Mouse (Mus musculus): ENCODE measurements around the gene Hmgcl. TPM values are rescaled to one million over a fixed set of nuclear protein-coding genes. Genes with fewer than 3 reads are reported as not detected.

Gene Hmgcl
- polyA plus RNA-seq, 1 experiment from 2014 or later, result 99.6 TPM

DNA sequence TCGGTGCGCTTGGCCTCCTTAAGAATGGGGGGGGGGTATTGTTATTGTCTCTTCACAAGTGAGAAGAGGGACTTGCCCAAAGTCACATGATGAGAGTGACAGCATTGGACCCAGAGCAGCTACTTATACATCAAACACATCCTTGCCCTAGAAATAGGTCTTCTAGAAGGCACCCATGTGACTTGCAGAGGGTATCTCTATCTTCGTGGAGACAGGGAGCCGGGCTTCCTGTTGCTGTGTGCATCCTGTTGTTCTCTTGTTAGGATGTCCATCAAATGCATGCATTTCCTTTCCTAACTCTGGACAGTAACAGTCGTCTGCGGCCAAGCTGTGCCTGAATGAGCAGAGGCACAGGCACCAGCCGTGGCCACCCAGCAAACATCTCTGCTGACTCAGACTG is 34.7 kb upstream of the Hmgcl start:
- Histone ChIP-seq H3K4me3 (ENCODE audit: low read length) (no peak overlapping the region), H3K27ac (ENCODE audit: low read length) (peak overlapping the region; percentile 39; the same call in 1 of the 2 replicates), H3K4me2 (ENCODE audit: low read depth, low read length) (no peak overlapping the region), H3K9ac (ENCODE audit: low read length) (no peak overlapping the region), H3K36me3 (ENCODE audit: control insufficient read depth, insufficient read depth) (no peaks in the 10 kb centered on the region), H3K27me3 (ENCODE audit: control insufficient read depth, insufficient read depth, low read length) (no peaks in the 10 kb centered on the region), H3K9me3 (replicated peaks; ENCODE audit: control insufficient read depth, low read length) (no peaks in the 10 kb centered on the region), H3K4me1 (ENCODE audit: control insufficient read depth, insufficient read depth, low read length) (peaks cover 4% of the 10 kb centered on the region; the same call in 1 of the 2 replicates)
- ATAC-seq (replicated peaks; ENCODE audit: extremely low read depth, insufficient read depth, low FRiP score), result no peak
- WGBS, result 55% methylated on average over 7 of the region's 7 CpGs

DNA sequence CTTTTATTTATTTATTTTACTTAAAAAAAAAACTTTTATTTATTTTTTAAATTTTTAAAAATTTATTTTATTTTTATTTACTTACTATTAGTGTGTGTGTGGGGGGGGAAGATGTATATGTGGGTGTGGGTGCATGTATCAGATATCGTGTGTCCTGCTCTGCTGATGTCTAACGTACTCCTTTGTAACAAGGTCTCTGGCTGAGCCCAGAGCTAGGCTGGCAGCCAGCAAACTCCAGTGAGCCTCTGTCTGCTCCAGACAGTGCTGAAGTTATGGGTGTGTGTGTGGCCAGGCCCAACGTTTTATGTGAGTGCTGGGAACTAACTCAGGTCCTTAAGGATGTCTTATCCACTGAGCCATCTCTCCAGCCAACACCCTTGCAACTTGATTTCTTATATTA is 34.1 kb upstream of the Hmgcl start:
- Histone ChIP-seq H3K9ac (ENCODE audit: low read length) (no peak overlapping the region), H3K27ac (ENCODE audit: low read length) (no peak overlapping the region), H3K4me1 (ENCODE audit: control insufficient read depth, insufficient read depth, low read length) (peaks cover 4% of the 10 kb centered on the region; the same call in 1 of the 2 replicates), H3K27me3 (ENCODE audit: control insufficient read depth, insufficient read depth, low read length) (no peaks in the 10 kb centered on the region), H3K4me2 (ENCODE audit: low read depth, low read length) (no peak overlapping the region), H3K4me3 (ENCODE audit: low read length) (no peak overlapping the region), H3K9me3 (replicated peaks; ENCODE audit: control insufficient read depth, low read length) (no peaks in the 10 kb centered on the region), H3K36me3 (ENCODE audit: control insufficient read depth, insufficient read depth) (no peaks in the 10 kb centered on the region)
- no peak for ATAC-seq (replicated peaks; ENCODE audit: extremely low read depth, insufficient read depth, low FRiP score)
- 50% methylated on average over 3 of the region's 3 CpGs for whole genome bisulfite sequencing

DNA sequence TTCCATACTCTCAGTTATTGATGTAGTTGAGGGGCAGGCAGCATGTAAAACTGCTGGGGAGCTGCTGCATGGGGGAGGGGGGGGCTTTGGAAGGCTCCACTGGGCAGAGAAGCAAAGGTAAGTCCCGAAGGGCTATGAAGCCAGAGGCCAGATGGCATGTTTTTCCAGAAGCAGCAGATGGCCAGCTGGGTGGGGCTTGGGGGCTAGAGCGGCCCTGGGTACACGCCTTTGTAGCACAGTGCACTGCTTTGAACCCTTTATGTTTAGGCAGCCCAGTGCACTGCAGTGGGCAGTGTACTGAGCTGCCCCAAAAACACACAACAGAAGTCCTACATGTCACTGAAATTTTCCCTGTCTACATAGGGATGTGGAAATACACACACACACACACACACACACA is 33.4 kb upstream of the Hmgcl start:
- WGBS, result 63% methylated on average over 3 of the region's 3 CpGs
- peaks cover 4% of the 10 kb centered on the region; the same call in 1 of the 2 replicates for H3K4me1 ChIP-seq (ENCODE audit: control insufficient read depth, insufficient read depth, low read length)
- H3K4me3 ChIP-seq (ENCODE audit: low read length), result no peak overlapping the region
- H3K27ac ChIP-seq (ENCODE audit: low read length), result no peak overlapping the region
- H3K27me3 ChIP-seq (ENCODE audit: control insufficient read depth, insufficient read depth, low read length), result no peaks in the 10 kb centered on the region
- H3K9me3 ChIP-seq (replicated peaks; ENCODE audit: control insufficient read depth, low read length), result no peaks in the 10 kb centered on the region
- ATAC-seq (replicated peaks; ENCODE audit: extremely low read depth, insufficient read depth, low FRiP score), result no peak
- H3K36me3 ChIP-seq (ENCODE audit: control insufficient read depth, insufficient read depth), result no peaks in the 10 kb centered on the region
- no peak overlapping the region for H3K9ac ChIP-seq (ENCODE audit: low read length)
- no peak overlapping the region for H3K4me2 ChIP-seq (ENCODE audit: low read depth, low read length)

DNA sequence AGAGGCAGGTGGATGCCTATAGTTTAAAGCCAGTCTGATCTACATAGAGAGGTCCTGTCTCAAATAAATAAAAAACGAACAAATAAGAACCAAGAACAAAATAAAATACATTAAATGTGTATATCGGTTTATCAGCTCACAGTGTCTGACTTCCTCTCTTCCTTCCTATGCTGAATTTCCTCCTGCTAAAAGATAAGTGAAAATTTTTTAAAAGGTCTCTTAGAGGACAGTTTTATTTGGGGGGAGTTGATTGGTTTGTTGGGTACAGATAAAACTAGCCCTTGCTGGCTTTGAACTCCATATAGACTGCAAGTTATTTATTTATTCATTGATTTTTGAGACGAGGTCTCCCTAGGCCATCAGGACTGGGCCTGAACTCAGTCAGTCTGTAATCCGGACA is 32.8 kb upstream of the Hmgcl start:
- Histone ChIP-seq H3K36me3 (ENCODE audit: control insufficient read depth, insufficient read depth) (no peaks in the 10 kb centered on the region), H3K27me3 (ENCODE audit: control insufficient read depth, insufficient read depth, low read length) (no peaks in the 10 kb centered on the region), H3K27ac (ENCODE audit: low read length) (no peak overlapping the region), H3K4me2 (ENCODE audit: low read depth, low read length) (no peak overlapping the region), H3K4me3 (ENCODE audit: low read length) (no peak overlapping the region), H3K9ac (ENCODE audit: low read length) (no peak overlapping the region), H3K9me3 (replicated peaks; ENCODE audit: control insufficient read depth, low read length) (no peaks in the 10 kb centered on the region), H3K4me1 (ENCODE audit: control insufficient read depth, insufficient read depth, low read length) (peaks cover 4% of the 10 kb centered on the region; the same call in 1 of the 2 replicates)
- WGBS, result 53% methylated on average over 4 of the region's 4 CpGs
- no peak for ATAC-seq (replicated peaks; ENCODE audit: extremely low read depth, insufficient read depth, low FRiP score)

DNA sequence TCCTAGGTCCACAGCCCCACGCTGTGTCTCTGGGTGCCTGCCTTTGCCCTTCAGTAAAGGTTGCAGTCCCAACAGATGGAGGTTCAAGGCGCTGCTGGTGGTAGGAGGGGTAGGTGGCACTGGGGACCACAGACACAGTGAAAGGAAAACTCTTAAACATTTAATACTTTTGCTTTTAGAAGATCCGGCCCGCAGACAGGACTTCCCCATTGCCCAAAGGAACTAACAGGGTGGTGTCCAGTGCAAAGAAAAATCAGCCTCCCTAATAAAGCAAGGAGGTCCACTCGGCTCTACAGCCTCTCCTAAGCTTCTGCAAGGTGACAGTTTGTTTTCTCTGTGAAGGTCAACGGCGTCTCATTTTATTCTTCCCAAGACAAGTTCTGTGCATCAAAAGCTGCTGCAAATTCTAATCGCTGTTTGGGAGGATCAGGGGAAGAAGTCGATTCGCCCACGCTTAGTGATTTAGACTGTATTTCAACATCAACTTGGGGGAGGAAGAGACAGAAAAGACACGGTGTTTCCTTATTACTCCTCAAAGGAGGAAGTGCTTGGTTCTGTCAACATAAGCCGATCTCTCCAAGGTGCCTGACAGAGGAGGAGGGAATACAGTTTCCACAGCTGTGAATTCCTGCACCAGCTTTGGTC is 27.5 kb upstream of the Hmgcl start:
- no peak overlapping the region for H3K4me2 ChIP-seq (ENCODE audit: low read depth, low read length)
- H3K36me3 ChIP-seq (ENCODE audit: control insufficient read depth, insufficient read depth), result 0 out of 2 replicates have a peak, but pooled peaks cover 2% of the 10 kb centered on the region
- no peak for ATAC-seq (replicated peaks; ENCODE audit: extremely low read depth, insufficient read depth, low FRiP score)
- no peak overlapping the region for H3K9ac ChIP-seq (ENCODE audit: low read length)
- WGBS, result 80% methylated on average over 13 of the region's 13 CpGs
- H3K27me3 ChIP-seq (ENCODE audit: control insufficient read depth, insufficient read depth, low read length), result no peaks in the 10 kb centered on the region
- H3K4me3 ChIP-seq (ENCODE audit: low read length), result no peak overlapping the region
- peaks cover 7% of the 10 kb centered on the region for H3K4me1 ChIP-seq (ENCODE audit: control insufficient read depth, insufficient read depth, low read length)
- 0 out of 2 replicates have a peak, but pooled peaks cover 3% of the 10 kb centered on the region for H3K9me3 ChIP-seq (replicated peaks; ENCODE audit: control insufficient read depth, low read length)
- H3K27ac ChIP-seq (ENCODE audit: low read length), result no peak overlapping the region

DNA sequence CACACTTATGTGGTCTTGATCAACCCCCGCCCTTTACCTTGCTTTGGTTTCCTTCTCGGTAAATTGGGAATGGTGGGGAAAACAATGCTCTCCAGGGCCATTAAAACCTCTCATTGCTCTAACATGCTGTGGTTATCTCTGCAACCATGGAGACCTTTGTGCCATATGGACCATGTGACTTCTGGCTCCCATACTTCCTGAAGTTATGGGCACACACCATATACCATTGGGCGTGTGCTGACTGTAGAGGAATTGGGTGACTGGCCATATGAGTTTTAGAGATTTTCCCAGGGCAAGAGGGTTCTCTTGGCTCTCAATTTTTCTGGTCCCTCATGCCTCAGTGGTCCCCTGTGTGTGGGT is 27.0 kb upstream of the Hmgcl start:
- no peak overlapping the region for H3K4me3 ChIP-seq (ENCODE audit: low read length)
- no peak for ATAC-seq (replicated peaks; ENCODE audit: extremely low read depth, insufficient read depth, low FRiP score)
- WGBS, result 87% methylated on average over 3 of the region's 3 CpGs

DNA sequence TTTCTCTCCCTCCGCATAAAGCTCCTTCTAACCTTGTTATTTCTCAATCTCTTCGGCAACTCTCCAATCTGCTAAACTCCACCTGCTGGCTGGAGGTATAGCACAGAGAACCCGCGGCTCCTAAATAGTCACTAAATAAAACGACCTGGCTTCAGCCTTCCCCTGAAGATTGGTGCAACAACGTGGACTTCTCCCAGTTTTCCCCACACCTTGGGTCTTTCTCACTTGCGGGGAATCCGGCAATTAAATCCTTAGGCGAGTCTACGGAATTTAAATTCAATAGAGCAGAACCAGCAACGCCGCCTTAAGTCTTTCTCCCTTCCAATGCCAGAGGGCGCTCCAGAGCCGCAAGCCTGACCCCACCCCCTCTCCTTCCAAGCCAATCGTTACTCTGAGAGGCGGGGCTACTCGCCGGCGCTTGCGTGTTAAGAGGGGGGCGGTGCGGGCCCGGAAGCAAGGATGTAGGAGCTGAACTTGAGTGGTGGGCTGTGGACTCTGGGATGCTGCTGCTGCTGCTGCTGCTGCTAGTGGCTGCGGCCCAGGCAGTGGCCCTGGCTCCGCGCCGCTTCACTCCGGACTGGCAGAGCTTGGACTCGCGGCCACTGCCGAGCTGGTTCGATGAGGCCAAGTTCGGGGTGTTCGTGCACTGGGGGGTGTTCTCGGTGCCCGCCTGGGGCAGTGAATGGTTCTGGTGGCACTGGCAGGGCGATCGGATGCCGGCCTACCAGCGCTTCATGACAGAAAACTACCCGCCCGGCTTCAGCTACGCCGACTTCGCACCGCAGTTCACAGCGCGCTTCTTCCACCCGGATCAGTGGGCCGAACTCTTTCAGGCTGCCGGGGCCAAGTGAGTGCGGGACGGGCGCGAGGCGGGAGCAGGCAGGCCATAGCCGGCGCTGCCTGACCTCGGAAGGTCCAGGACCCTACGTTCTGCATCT is 25.7 kb upstream of the Hmgcl start, which contains the start of gene Fuca1:
TSS of gene Fuca1 (plus strand) at position 432 of the 938 bp plus-strand sequence.
- peak; percentile 91 for ATAC-seq (replicated peaks; ENCODE audit: extremely low read depth, insufficient read depth, low FRiP score)
- peaks cover 8% of the 10 kb centered on the region; the same call in 1 of the 2 replicates for H3K36me3 ChIP-seq (ENCODE audit: control insufficient read depth, insufficient read depth)
- 0 out of 2 replicates have a peak, but pooled peaks cover 3% of the 10 kb centered on the region for H3K9me3 ChIP-seq (replicated peaks; ENCODE audit: control insufficient read depth, low read length)
- H3K4me3 ChIP-seq (ENCODE audit: low read length), result peak within 1 kb of the TSS; percentile 87
- H3K27ac ChIP-seq (ENCODE audit: low read length), result peak within 1 kb of the TSS; percentile 63
- peak within 1 kb of the TSS; percentile 80 for H3K9ac ChIP-seq (ENCODE audit: low read length)
- no peaks in the 10 kb centered on the region for H3K27me3 ChIP-seq (ENCODE audit: control insufficient read depth, insufficient read depth, low read length)
- H3K4me2 ChIP-seq (ENCODE audit: low read depth, low read length), result peak within 1 kb of the TSS; percentile 94
- WGBS, result 2% methylated on average over 60 of the region's 60 CpGs
- peaks cover 11% of the 10 kb centered on the region for H3K4me1 ChIP-seq (ENCODE audit: control insufficient read depth, insufficient read depth, low read length)

More for the DNA sequence above, 27.0 kb upstream of the Hmgcl start:
- H3K27ac ChIP-seq (ENCODE audit: low read length), result no peak overlapping the region
- H3K4me2 ChIP-seq (ENCODE audit: low read depth, low read length), result no peak overlapping the region
- H3K36me3 ChIP-seq (ENCODE audit: control insufficient read depth, insufficient read depth), result peaks cover 4% of the 10 kb centered on the region; the same call in 1 of the 2 replicates
- H3K4me1 ChIP-seq (ENCODE audit: control insufficient read depth, insufficient read depth, low read length), result peaks cover 7% of the 10 kb centered on the region
- H3K9ac ChIP-seq (ENCODE audit: low read length), result no peak overlapping the region
- H3K9me3 ChIP-seq (replicated peaks; ENCODE audit: control insufficient read depth, low read length), result 0 out of 2 replicates have a peak, but pooled peaks cover 3% of the 10 kb centered on the region
- no peaks in the 10 kb centered on the region for H3K27me3 ChIP-seq (ENCODE audit: control insufficient read depth, insufficient read depth, low read length)

DNA sequence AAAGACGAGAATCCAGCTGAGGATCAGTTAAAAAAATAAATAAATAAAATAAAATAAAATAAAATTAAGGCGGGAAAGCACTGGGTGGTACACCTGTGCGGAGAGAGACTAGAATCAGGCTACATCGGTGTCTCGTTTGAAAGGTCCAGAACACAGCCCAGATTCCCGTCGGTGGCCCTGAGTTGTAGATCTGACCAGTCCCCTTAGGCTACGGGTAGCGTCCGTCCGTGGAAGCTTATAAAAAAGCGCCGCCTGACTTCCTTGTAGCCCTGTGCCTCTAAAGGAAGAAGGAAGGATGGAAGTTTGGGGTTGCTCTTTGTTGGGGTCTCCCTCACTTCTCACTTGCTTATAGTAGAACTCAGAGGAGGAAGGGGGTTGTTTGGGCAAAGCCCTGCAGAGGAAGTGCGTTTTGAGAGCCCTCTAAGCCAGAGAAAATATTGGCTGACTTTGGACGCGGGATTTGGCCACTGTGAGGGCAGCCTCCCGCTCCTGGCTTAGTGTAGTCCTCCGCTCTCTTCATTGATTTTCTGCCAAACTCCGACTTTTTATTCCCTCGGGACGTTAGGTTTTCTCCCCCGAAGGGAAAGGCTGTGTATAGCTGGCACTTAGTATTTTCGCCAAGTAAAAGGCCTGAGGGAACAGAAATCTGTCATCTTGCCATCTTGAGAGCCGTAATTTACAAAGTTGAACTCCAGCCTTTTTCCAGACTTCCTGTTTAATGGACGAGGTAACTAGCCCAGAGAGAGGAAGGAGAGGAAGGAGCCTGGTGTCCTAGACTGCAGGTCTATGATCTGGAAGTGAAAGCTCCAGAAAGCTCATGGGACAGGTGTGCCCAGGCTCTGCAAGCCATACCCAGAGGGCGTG is 24.8 kb upstream of the Hmgcl start:
- ATAC-seq (replicated peaks; ENCODE audit: extremely low read depth, insufficient read depth, low FRiP score), result no peak

More for the DNA sequence above, 24.8 kb upstream of the Hmgcl start:
- Histone ChIP-seq H3K27me3 (ENCODE audit: control insufficient read depth, insufficient read depth, low read length) (no peaks in the 10 kb centered on the region), H3K4me3 (ENCODE audit: low read length) (peak overlapping the region; percentile 87), H3K9me3 (replicated peaks; ENCODE audit: control insufficient read depth, low read length) (0 out of 2 replicates have a peak, but pooled peaks cover 3% of the 10 kb centered on the region), H3K4me1 (ENCODE audit: control insufficient read depth, insufficient read depth, low read length) (peaks cover 11% of the 10 kb centered on the region), H3K36me3 (ENCODE audit: control insufficient read depth, insufficient read depth) (peaks cover 8% of the 10 kb centered on the region; the same call in 1 of the 2 replicates), H3K9ac (ENCODE audit: low read length) (peak overlapping the region; percentile 80), H3K27ac (ENCODE audit: low read length) (peak overlapping the region; percentile 63), H3K4me2 (ENCODE audit: low read depth, low read length) (peak overlapping the region; percentile 94)
- 11% methylated on average over 26 of the region's 26 CpGs for WGBS

Data from heart, embryonic 16.5 days (tissue).